Mouse (Mus musculus) brain, embryonic 14.5 days (tissue): Measurements from ENCODE around the gene Gm6020. TPM values are rescaled to one million over a fixed set of nuclear protein-coding genes. Genes with fewer than 3 reads are reported as not detected.
"Not testable (repeated sequence)": the region's sequence is repeated elsewhere in the genome, so short reads cannot be mapped to it uniquely, and the experiment has no call there.

ENCODE experiments used
- DNase-seq: peaks from one replicate; pipeline ENCODE4 v3.0.0-alpha.2; 2011; ENCODE audit warnings: low read depth
- CTCF ChIP-seq: fragments of 200-500 bp; IDR thresholded peaks from 2 replicates; pipeline ENCODE4 v1.5.1; 2012; ENCODE audit warnings: inconsistent platforms, mild to moderate bottlenecking, moderate library complexity, borderline replicate concordance; ENCODE audit not compliant: insufficient read depth, insufficient read length; ENCODE audit errors: extremely low read depth
- POLR2A ChIP-seq: fragments of 200-500 bp; IDR thresholded peaks from 2 replicates; pipeline ENCODE4 v1.6.1; 2012; ENCODE audit warnings: mild to moderate bottlenecking, inconsistent platforms, borderline replicate concordance; ENCODE audit not compliant: poor library complexity, insufficient read depth, insufficient read length, severe bottlenecking; ENCODE audit errors: extremely low read depth
- polyA plus RNA-seq: library from polyadenylated mRNA; depleted of rRNA; stranded (reverse); fragments of >200 nt; gene quantifications from 2 replicates; pipeline ENCODE4 v1.2.3, GENCODE M21; 2012; rRNA removed

Gene Gm6020
- polyA plus RNA-seq: not detected in 2 replicates

DNA sequence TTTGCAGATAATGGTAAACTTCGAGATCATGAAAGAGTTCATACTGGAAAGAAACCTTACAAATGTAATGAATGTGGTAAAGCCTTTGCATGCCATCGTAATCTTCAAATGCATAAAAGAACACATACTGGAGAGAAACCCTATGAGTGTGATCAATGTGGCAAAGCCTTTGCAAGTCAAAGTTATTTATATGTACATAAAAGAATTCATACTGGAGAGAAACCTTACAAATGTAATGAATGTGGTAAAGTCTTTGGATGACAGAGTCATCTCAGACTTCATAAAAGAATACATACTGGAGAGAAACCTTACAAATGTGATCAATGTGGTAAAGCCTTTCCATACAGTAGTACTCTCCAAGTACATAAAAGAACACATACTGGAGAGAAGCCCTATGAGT is at the start of gene Gm6020:
Gm6020 (plus strand) TSS at position 301 of the 400 bp plus-strand sequence.
- DNase-seq: not testable (repeated sequence)

DNA sequence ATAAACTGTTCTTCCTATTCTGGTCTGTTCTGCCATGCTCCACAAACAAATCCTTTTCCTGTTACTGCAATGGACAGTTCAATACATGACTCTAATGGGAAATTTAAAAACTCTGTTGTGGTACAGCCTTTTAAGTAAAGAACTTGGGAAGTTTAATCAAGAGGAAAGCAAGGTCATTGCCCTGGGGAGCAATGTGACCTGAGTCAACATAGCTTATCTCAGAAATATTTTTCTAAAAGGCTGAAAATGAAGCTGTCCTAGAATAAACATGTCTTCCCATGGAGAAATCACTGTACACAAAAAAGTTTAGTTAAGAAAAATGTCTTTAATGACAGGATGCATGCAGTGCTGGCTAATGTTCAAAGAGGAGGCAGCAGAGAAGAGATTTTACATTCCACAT is 45.0 kb upstream of the Gm6020 start:
- TF ChIP-seq CTCF (no peak), POLR2A (no peak)
- DNase-seq: no peak

DNA sequence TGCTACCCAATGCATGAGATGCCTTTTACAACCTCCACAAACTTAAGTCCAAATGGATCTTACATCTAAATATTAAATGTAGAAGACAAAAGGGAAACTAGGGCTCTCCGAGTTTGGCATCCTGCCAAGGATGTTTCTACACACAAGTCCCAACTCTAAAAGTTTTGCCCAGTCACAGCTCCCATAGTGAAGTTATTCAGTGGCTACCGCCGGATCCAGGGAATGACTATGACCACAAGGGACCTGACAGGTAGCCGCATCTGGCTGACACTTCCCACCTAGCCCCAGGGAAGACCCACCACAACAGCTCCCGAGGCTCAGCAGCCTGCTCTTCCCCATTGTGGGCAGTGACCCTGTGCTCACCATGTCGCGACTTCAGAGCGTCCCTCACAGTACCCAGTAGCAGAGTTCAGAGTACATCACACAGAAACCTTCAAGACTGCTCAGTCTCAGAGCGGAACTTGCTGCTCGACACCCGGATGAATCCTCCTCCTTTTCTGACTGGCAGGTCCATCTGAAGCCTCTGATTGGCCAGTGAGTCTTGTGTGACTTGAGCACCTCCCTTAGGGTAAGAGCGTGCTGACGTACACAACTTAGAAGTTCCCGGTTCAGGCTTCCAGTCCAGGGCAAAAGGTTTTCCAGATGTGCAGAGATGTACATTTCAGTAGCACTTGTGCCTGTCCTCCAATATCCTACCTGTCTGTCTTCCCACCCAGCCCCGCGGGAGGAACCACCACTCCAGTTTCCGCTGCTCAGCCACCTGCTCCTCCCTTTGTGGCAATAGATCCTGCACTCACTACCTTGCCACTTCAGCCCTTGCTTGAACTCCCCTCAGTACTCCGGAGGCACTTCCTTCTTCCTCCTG is 43.1 kb upstream of the Gm6020 start, which contains the start of gene Zfp950:
Zfp950 (minus strand) TSS at position 499 of the 865 bp plus-strand sequence.
- peak; percentile 97 for DNase-seq
- no peak for TF ChIP-seq CTCF
- TF ChIP-seq POLR2A: 0 out of 2 replicates have a peak, but pooled peaks have one; percentile 14

DNA sequence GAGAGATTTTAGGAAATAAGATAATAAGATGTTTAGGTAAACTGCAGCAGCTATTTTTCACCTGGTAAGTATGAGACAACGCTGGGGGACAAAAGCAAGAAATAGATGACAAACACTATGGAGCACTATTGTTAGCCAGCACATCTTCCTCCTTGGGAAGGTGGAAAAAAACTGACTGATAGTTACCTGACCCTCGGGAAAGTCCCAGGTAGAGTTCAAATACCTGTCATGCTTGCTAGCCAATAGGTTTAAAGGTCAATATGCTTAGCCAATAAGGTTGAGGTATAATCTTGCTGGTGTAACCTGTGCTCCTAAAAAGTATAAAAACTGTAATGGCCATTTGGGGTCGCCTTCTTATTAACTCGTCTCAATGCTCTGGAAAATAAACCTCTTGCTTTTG is 42.4 kb upstream of the Gm6020 start:
- no peak for DNase-seq
- TF ChIP-seq CTCF: no peak
- TF ChIP-seq POLR2A: no peak

DNA sequence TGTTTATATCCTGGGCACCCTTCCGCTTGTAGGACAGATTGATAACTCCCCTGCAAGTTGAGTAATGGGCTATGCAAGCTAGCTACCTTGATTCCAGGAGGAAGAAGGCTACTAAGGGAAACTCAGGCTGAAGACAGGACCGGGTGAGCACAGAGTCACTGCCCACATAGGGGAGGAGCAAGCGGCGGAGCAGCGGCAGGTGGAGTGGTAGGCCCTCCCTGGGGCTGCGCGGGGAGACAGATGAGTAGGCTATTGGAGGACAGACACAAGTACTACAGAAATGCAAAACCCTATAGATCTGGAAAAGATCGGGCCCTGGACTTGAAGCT is 32.4 kb upstream of the Gm6020 start:
- TF ChIP-seq CTCF (no peak), POLR2A (no peak)
- DNase-seq: peak; percentile 31

DNA sequence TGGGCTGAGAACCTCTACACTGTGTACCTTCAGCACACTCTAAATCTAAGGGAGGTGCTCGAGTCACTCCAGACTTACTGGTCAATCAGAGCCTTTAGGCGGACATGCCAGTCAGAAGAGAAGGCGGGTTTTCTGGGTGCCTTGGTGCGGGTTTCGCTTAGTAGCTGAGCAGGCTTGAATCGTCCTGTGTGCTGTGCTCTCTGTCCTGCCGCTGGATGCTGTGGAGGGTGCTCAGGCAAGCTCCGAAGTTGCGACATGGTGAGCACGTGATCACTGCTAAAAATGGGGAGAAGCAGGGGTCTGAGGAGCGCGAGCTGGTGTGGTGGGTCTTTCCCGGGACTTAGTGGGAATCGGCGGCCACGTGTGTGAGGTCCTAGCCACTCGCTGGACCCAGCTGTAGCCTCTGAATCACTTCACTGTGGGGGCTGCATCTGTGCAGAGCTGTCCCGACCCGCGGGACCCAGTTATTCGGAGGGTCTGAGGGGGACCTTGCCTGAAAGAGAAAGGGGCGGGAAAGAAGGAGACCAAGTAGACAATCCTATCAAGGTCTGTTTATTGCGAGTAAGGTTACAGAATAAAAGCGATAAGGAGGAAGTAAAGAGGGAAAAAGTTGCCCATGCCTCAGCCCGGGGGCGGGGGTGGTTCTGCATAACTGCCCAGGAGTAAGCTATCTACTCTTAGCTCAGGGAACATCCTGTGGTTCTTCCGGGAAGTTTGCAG is 31.8 kb upstream of the Gm6020 start:
- DNase-seq: peak; percentile 42
- TF ChIP-seq CTCF: no peak
- no peak for TF ChIP-seq POLR2A

DNA sequence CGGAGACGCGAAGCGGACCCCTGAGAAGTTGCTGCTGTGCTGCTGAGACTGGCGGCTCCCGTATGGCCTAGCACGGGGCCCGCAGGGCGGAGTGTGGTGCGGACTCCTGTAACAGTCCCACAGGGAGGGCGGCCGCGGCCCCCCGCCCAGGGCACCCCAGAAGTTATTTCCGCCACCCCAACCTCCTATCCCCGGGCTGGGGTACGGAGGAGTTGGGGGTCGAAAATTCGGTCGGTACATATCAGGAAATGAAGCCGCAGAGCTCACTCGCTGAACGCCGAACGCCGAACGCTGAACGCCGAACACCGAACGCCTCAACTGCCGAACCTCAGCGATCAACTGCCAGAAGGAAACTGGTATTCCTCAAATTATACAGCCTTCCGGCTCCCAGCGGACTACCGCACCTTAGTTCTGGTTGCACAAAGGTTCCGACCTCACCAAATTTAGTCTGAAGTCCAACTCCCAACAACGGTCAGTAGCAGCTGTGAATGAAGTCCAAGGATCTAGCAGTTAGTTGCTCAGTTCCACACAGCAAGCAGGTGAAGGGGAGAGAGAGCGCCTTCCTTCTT is 7.8 kb upstream of the Gm6020 start, which contains the start of gene Gm7102:
Gm7102 (minus strand) TSS at position 554 of the 569 bp plus-strand sequence.
- TF ChIP-seq CTCF (no peak), POLR2A (no peak)

DNA sequence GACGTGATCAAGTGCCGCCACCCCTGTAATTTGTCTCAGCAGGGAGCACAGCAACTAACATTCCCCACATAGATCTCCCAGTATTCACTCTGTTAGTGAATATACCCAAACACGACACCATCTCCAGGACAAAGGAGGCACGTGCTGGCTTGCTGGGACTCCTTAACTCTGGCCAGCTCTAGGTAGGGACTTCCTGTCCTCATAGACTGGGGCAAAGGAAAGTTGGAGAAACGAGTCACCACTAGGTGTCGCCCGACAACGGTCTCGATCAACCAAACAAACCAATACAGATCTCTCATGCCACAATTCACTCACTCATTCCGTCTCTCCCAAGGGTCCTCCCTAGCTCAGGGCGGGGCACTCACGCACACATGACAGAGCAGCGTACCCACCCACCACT is 15.6 kb downstream of the Gm6020 start:
- DNase-seq: peak; percentile 92
- no peak for TF ChIP-seq POLR2A

More for the DNA sequence above, 7.8 kb upstream of the Gm6020 start, which contains the start of gene Gm7102:
- no peak for DNase-seq

DNA sequence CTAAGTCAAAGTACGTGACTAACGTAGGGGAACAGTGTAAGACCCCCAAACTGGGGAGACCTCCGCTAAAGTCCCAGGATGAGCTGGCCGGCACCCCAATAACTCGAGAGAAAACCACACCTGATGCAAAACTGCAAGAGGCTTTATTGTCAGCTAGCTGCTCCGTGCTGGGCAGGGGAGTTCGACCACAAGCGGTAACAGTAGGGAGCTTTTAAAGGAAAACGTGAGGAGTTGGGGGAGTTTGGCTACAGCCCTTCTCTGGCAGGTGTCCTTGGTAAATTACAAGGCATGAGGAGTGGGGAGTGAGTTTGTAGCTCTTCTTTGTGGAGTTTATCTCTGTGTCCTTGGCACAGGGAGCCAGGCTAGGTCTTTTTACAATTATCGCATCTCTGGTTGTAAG is 16.1 kb downstream of the Gm6020 start:
- no peak for TF ChIP-seq CTCF
- peak; percentile 37 for DNase-seq

DNA sequence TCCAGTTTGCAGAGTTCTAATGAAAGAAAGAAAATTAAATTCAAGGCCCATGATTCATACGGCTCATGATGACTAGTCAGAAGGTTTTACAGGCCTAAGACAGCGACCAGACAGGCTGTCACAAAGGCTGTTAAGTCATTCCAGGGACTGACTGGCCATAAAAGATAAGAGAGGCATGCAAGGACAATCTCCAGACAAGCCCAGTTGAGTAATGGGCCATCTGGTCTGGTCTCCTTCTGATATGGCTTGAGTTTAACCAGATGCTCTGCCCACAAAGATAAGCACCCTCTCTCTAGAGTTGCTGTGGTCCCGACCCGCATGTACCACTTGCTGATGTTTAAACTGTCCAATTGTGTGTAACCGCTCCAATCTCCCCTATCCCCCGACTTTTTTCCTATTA is 23.8 kb downstream of the Gm6020 start:
- not testable (repeated sequence) for DNase-seq

DNA sequence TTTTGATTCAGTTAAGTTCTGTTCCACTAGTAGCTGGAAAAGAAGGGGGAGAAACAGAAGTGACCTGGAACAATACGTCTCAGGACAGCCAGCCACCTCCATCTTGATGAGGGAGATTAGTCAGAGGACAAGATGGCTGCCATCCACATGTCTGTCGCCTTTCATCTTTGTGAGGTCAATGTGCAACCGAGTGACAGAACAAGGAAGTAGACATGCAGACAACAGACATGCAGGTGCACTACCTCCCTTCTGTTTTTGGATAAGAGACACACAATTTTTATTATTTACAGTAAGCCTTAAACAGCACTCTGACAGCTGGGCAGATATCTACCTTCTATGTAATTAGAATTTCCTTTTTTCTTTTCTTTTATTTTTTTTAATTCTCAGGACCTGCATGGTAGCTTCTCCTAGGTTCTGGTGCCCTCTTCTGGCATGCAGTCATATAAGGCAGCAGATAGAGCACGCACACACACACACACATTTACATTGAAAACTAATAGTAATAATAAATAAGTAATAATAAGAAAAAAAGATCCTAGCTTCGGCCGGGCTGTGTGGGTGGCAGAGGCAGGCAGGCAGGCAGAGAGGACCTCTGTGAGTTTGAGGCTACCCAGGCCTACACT is 40.1 kb downstream of the Gm6020 start:
- no peak for TF ChIP-seq POLR2A
- TF ChIP-seq CTCF: no peak
- DNase-seq: peak; percentile 32

DNA sequence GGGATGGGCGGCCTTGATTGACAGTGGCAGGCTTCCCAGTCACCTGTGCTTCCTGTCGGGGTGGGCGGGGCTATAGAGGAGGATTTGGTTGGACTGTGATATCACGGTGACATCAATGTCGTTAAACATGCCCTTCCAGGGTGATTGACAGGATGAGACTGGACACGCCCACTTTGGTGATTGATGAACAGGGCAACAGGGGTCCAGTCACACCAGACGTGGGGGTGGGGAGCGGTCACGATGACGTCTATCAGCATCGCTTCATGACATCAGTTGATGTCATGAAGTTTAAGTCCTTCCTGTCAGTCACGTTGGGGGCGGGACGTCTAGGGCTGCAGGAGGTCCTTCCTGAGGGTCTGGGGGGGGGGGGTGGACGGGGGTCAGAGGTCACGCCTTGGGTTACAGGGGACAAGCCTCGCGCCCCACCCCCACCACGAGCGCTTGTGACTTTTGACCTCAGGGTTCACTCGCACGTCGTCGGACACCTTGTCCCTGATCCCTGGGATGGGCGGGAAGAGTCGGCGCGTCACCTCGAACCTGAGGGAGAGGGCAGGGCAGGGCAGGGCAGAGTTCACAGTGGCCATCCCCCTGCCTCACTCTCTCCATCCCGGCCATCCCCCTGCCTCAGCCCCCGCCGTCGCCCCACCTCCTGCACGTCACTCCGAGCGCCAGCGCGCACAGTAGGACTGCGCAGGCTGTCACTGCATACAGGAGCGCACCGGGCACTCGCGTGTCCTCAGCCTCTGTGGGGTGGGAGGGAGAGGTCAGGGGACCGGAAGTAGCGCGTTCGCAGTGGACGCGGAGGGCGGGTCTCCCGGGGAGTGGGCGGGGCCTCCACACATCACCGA is 41.2 kb downstream of the Gm6020 start:
- TF ChIP-seq CTCF (no peak), POLR2A (no peak)
- peak; percentile 12 for DNase-seq
